In the genomic region with DNA sequence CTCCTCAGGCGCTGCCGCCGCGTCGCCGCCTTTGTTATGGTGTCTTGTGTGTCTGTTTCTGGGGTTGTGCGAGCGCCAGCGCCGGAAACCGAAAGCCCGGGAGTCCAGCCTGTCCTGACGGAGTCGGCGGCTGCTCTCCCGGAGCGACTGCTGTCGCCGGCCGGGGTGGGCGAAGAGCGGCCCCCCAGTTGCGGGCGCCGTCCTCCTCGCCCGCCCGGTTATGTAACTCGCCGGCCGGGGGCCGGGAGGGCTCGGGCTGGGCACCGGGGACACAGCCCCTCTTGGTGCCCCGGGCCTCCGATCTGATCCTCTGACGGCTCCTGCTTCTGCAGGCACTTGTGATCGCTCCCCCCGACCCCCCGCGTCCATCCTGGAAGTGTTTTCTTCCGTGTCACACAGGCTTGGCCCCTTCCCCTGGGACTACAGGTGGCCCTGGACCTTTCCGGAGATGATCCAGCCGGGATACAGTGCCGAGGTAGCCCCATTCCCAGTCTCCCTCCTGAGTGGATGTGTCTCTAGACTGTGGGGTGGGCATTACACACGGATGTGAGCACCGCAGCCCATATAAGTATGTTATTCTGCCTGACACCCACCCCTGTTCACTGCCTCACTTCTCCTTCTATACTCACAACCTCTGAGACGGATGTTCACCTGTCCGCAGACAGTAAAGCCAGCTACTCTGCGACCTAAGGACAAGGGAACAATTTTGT, we compare ENCODE assay signal across 7 mouse cellular contexts. TPM values are rescaled to one million over a fixed set of nuclear protein-coding genes. Genes with fewer than 3 reads are reported as not detected.
DNase-seq lines count a peak whose midpoint lies in the region; ATAC-seq and TF ChIP-seq lines count a peak whose summit lies in the region.

No protein-coding gene starts in this region.

- peak overlapping the region; percentile 96 for H3ac ChIP-seq in C2C12 (ENCODE audit: control insufficient read depth, insufficient read length, low read depth)

- peaks cover 46% of the 10 kb centered on the region for H3K79me3 ChIP-seq in C2C12 (ENCODE audit: low read depth)

- H3K9ac ChIP-seq in heart, postnatal 0 days (replicated peaks; ENCODE audit: low read depth, low read length), result peak overlapping the region; percentile 93

- TF ChIP-seq CTCF in C2C12 (IDR thresholded peaks at IDR 0.05; ENCODE audit: control insufficient read depth, insufficient read depth, insufficient read length), result no peak
- no peak for TF ChIP-seq CTCF in heart, postnatal 0 days (IDR thresholded peaks at IDR 0.05; ENCODE audit: low read depth)

- no peaks in the 10 kb centered on the region for H3K9me3 ChIP-seq in heart, postnatal 0 days (replicated peaks; ENCODE audit: control insufficient read depth, low read length)

- 2% methylated on average over 47 of the region's 50 CpGs for WGBS in heart, postnatal 0 days

- DNase-seq in 416B (ENCODE audit: low read depth) (peak; percentile 30), liver (peak; percentile 59)
- DNase-seq in cerebellum, postnatal 10 days, result peak; percentile 65 to 68
- no peak for DNase-seq in heart, postnatal 0 days (ENCODE audit: low spot score)
- DNase-seq in natural killer cell, adult 2 months (ENCODE audit: low spot score in 2 of 2), result peak; percentile 8 to 10
- no peak for DNase-seq in adrenal gland, adult 8-10 months

- peaks cover 67% of the 10 kb centered on the region for H3K79me2 ChIP-seq in C2C12 (ENCODE audit: control insufficient read depth, insufficient read depth)

- peak; percentile 40 for ATAC-seq in heart, postnatal 0 days (ENCODE audit: insufficient read depth, low read depth)

- peak overlapping the region; percentile 93 for H3K4me2 ChIP-seq in heart, postnatal 0 days (ENCODE audit: low read depth, low read length)

- H3K4me3 ChIP-seq in C2C12 (ENCODE audit: insufficient read depth, poor library complexity, severe bottlenecking), result peak overlapping the region; percentile 79
- peak overlapping the region; percentile 99 for H3K4me3 ChIP-seq in heart, postnatal 0 days (ENCODE audit: low read depth, low read length)

- no peaks in the 10 kb centered on the region for H3K27me3 ChIP-seq in C2C12 (ENCODE audit: control insufficient read depth, insufficient read depth, insufficient read length)
- no peaks in the 10 kb centered on the region for H3K27me3 ChIP-seq in heart, postnatal 0 days (ENCODE audit: control insufficient read depth, insufficient read depth, low read length)

- peaks cover 9% of the 10 kb centered on the region for H3K36me3 ChIP-seq in C2C12 (ENCODE audit: control insufficient read depth, insufficient read depth)
- no peaks in the 10 kb centered on the region for H3K36me3 ChIP-seq in heart, postnatal 0 days (replicated peaks; ENCODE audit: control insufficient read depth, insufficient read depth, low read length)

- TF ChIP-seq EP300 in heart, postnatal 0 days (IDR thresholded peaks at IDR 0.05; ENCODE audit: low read depth), result no peak

- H3K4me1 ChIP-seq in heart, postnatal 0 days (ENCODE audit: control insufficient read depth, insufficient read depth), result peaks cover 7% of the 10 kb centered on the region; the same call in 1 of the 2 replicates

- H3K27ac ChIP-seq in heart, postnatal 0 days (ENCODE audit: low read depth), result peak overlapping the region; percentile 88

TF ChIP-seq in C2C12, 6 proteins besides CTCF, POLR2A, EP300 and RAD21:
- no peak for TF ChIP-seq MYOD1 (IDR thresholded peaks at IDR 0.05; ENCODE audit: control insufficient read depth, insufficient read length, low read depth)
- no peak for TF ChIP-seq MAX (IDR thresholded peaks at IDR 0.05)
- no peak for TF ChIP-seq MYOG (IDR thresholded peaks at IDR 0.05; ENCODE audit: control insufficient read depth, extremely low read depth, insufficient read length)
- TF ChIP-seq FOSL1 (IDR thresholded peaks at IDR 0.05; ENCODE audit: insufficient read depth, low read length, poor library complexity, severe bottlenecking), result no peak
- TF ChIP-seq USF1 (IDR thresholded peaks at IDR 0.05; ENCODE audit: low read depth), result no peak
- no peak for TF ChIP-seq CEBPB (IDR thresholded peaks at IDR 0.05; ENCODE audit: low read depth)

RNA-seq across cellular contexts. Expression of gene Lin9, which starts 0.7 kb away (rescaled TPM):
- polyA plus RNA-seq in C2C12 (2012; fragmentation: generic; extraction: Trizol), result 4.5 TPM
- 12.3 and 17.7 TPM in 2 replicates for total RNA-seq in heart, postnatal 0 days (2014; rRNA removed; ENCODE audit: low replicate concordance)
- 5.7 and 5.8 TPM in 2 replicates for polyA plus RNA-seq in heart, postnatal 0 days (2015; fragmentation: Nextera tagmentation; extraction: Ambion mirVana)
- total RNA-seq in adrenal gland, adult 8-10 months (2022), result 1 to 10 TPM; 4.4 to 5.8 (median 5.2) TPM

RNA-seq across cellular contexts. Expression of gene Mixl1, which starts 55.2 kb away (rescaled TPM):
- not detected for polyA plus RNA-seq in C2C12 (2012; fragmentation: generic; extraction: Trizol)
- total RNA-seq in heart, postnatal 0 days (2014; rRNA removed; ENCODE audit: low replicate concordance), result not detected in 2 replicates
- not detected in 2 replicates for polyA plus RNA-seq in heart, postnatal 0 days (2015; fragmentation: Nextera tagmentation; extraction: Ambion mirVana)
- not detected for total RNA-seq in adrenal gland, adult 8-10 months (2022)

Comparison
In these comparisons a context has a peak if more than half of its experiments do, and no peak if none do; other contexts are left out.
1. DNase-seq: peak in 416B (single experiment), cerebellum, postnatal 10 days (2 of 2), liver (single experiment) and natural killer cell, adult 2 months (2 of 2); none in heart, postnatal 0 days (single experiment) and adrenal gland, adult 8-10 months (single experiment).